Mouse (Mus musculus) limb, embryonic 15.5 days (tissue): ENCODE results near the gene Slc13a5. TPM values are rescaled to one million over a fixed set of nuclear protein-coding genes. Genes with fewer than 3 reads are reported as not detected.

ENCODE experiments used
- ATAC-seq: fragments of 200-750 bp; cut with Nextera tagmentation; 2 replicates; pipeline ENCODE4 v1.8.0; 2017; ENCODE audit warnings: low read depth, moderate TSS enrichment; ENCODE audit not compliant: insufficient number of reproducible peaks, low FRiP score, low TSS enrichment
- H3K27ac ChIP-seq: fragments of 300-500 bp; sonication (generic); 2 replicates; pipeline ENCODE4 v1.5.1; 2015; ENCODE audit warnings: moderate library complexity, mild to moderate bottlenecking, inconsistent platforms
- H3K27me3 ChIP-seq: fragments of 300-500 bp; sonication (generic); 2 replicates; pipeline ENCODE4 v1.6.1; 2015; ENCODE audit warnings: inconsistent platforms
- H3K36me3 ChIP-seq: fragments of 300-500 bp; sonication (generic); 2 replicates; pipeline ENCODE4 v1.6.1; 2015; ENCODE audit warnings: inconsistent platforms
- H3K4me1 ChIP-seq: fragments of 300-500 bp; sonication (generic); 2 replicates; pipeline ENCODE4 v1.6.1; 2015; ENCODE audit warnings: inconsistent platforms
- H3K4me2 ChIP-seq: fragments of 300-500 bp; sonication (generic); 2 replicates; pipeline ENCODE4 v1.6.1; 2015; ENCODE audit warnings: mild to moderate bottlenecking, inconsistent platforms
- H3K4me3 ChIP-seq: fragments of 300-500 bp; sonication (generic); 2 replicates; pipeline ENCODE4 v1.5.1; 2015; ENCODE audit warnings: mild to moderate bottlenecking, inconsistent platforms
- H3K9ac ChIP-seq: fragments of 300-500 bp; sonication (generic); 2 replicates; pipeline ENCODE4 v1.6.1; 2015; ENCODE audit warnings: inconsistent platforms
- H3K9me3 ChIP-seq: fragments of 300-500 bp; sonication (generic); 2 replicates; pipeline ENCODE4 v1.6.1; 2016; ENCODE audit warnings: inconsistent platforms
- WGBS: fragments of 180-500 bp; shearing (Covaris S2); methylation state at CpG from one replicate; pipeline ENCODE4 v1.1.7; 2015; 5-methylcytosine and 5-hydroxymethylcytosine counted together
- polyA plus RNA-seq: library from polyadenylated mRNA; unstranded; fragments of >200 nt; fragmentation: Nextera tagmentation; extraction: Ambion mirVana; gene quantifications from 2 replicates; pipeline ENCODE4 v1.2.1, GENCODE M21; 2015

Gene Slc13a5
- polyA plus RNA-seq, 1 experiment from 2014 or later = 3.2 TPM

GRCm38 (mm10) chr11:72215410-72215797, 51.6 kb downstream of the Slc13a5 start, which contains the start of gene Med31:
Gene Med31, minus strand, starts transcription at chr11:72215592.
- Histone ChIP-seq H3K4me3 (peak within 1 kb of the TSS; percentile 70), H3K27ac (peak within 1 kb of the TSS; percentile 76), H3K4me2 (peak within 1 kb of the TSS; percentile 93), H3K9me3 (no peaks in the 10 kb centered on the region), H3K4me1 (peaks cover 13% of the 10 kb centered on the region), H3K27me3 (no peaks in the 10 kb centered on the region), H3K36me3 (peaks cover 20% of the 10 kb centered on the region), H3K9ac (peak within 1 kb of the TSS; percentile 63)
- 1% methylated on average over 29 of the region's 29 CpGs for WGBS
- ATAC-seq = peak; percentile 84

- peaks cover 13% of the 10 kb centered on the region for H3K4me1 ChIP-seq
- peaks cover 26% of the 10 kb centered on the region for H3K36me3 ChIP-seq
- peak overlapping the region; percentile 70 for H3K4me3 ChIP-seq
- peak; percentile 95 for ATAC-seq
- H3K9me3 ChIP-seq = no peaks in the 10 kb centered on the region
- WGBS = under 1% methylated on average over 51 of the region's 51 CpGs
- H3K27me3 ChIP-seq = no peaks in the 10 kb centered on the region
- H3K9ac ChIP-seq = peak overlapping the region; percentile 63
- H3K4me2 ChIP-seq = peak overlapping the region; percentile 93
- peak overlapping the region; percentile 76 for H3K27ac ChIP-seq
These were observed 52.2 kb downstream of the Slc13a5 start for GRCm38 (mm10) chr11:72214591-72215409.

DNA sequence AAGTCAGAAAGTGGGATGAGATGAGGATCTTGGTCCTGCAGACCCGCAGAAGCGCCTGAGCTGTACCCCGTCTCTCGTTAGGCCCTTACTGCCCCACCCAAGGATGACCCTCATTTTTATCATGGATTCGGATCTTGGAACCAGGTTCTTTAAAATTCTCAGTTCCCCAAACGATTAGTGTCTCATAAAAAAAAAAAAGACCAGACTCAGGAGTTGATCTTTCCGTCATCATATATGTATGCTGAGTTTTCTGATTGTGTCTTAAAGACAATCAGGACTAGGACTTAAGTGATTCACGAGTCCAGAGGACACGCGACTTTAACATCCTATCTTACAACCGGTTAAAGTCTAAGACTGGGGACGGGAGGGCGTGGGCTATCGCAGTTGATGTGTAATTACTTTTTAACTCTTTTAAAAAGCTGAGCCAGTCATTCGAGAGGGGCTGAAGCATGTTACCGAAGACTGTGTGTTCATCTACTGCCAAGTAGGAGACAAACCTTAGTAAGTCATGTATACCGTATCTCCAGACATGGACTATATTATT, 59.1 kb downstream of the Slc13a5 start:
- peak overlapping the region; percentile 54 for H3K9ac ChIP-seq
- H3K4me2 ChIP-seq = peak overlapping the region; percentile 87
- H3K36me3 ChIP-seq = peaks cover 28% of the 10 kb centered on the region
- no peaks in the 10 kb centered on the region for H3K9me3 ChIP-seq
- ATAC-seq = no peak
- peak overlapping the region; percentile 82 for H3K4me3 ChIP-seq
- H3K27ac ChIP-seq = peak overlapping the region; percentile 80
- H3K4me1 ChIP-seq = peaks cover 25% of the 10 kb centered on the region
- 9% methylated on average over 17 of the region's 17 CpGs for WGBS
- no peaks in the 10 kb centered on the region for H3K27me3 ChIP-seq

DNA sequence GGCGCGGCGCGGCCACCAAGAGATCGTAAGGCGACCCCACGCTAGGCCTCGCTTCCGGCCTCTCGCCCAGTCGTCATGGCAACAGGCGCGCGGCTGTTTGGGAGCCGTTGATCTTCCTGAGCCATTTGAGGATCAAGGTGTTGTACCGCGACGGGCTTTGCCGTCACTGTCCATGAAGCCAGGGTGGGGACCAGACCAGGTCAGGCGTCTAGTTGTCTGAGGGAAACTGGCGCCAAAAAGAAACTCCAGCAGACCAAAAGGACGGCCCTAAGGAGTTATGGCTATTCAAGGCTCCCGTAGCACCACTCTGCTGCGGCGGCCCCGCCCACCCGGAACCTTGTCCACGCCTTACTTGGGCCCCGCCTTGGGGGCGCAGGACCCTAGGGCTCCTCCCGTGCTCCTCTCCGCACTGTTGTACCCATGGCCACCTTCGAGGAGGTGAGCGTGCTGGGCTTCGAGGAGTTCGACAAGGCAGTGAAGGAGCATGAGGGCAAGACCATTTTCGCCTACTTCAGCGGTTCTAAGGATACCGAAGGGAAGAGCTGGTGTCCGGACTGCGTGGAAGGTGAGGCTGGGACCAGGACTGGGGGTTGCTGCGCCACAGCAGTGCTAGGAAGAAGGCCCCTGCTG, 59.7 kb downstream of the Slc13a5 start, which contains the start of the genes 4933427D14Rik and Txndc17:
TSS of gene 4933427D14Rik (minus strand) at position 256 of the 630 bp plus-strand sequence.
TSS of gene Txndc17 (plus strand) at position 344 of the 630 bp plus-strand sequence.
- peaks cover 27% of the 10 kb centered on the region for H3K36me3 ChIP-seq
- peak within 1 kb of the TSS; percentile 82 for H3K4me3 ChIP-seq
- ATAC-seq = peak; percentile 96
- H3K27me3 ChIP-seq = no peaks in the 10 kb centered on the region
- WGBS = under 1% methylated on average over 42 of the region's 42 CpGs
- H3K9ac ChIP-seq = peak within 1 kb of the TSS; percentile 54
- peak within 1 kb of the TSS; percentile 87 for H3K4me2 ChIP-seq
- peak within 1 kb of the TSS; percentile 80 for H3K27ac ChIP-seq
- no peaks in the 10 kb centered on the region for H3K9me3 ChIP-seq
- H3K4me1 ChIP-seq = peaks cover 25% of the 10 kb centered on the region

DNA sequence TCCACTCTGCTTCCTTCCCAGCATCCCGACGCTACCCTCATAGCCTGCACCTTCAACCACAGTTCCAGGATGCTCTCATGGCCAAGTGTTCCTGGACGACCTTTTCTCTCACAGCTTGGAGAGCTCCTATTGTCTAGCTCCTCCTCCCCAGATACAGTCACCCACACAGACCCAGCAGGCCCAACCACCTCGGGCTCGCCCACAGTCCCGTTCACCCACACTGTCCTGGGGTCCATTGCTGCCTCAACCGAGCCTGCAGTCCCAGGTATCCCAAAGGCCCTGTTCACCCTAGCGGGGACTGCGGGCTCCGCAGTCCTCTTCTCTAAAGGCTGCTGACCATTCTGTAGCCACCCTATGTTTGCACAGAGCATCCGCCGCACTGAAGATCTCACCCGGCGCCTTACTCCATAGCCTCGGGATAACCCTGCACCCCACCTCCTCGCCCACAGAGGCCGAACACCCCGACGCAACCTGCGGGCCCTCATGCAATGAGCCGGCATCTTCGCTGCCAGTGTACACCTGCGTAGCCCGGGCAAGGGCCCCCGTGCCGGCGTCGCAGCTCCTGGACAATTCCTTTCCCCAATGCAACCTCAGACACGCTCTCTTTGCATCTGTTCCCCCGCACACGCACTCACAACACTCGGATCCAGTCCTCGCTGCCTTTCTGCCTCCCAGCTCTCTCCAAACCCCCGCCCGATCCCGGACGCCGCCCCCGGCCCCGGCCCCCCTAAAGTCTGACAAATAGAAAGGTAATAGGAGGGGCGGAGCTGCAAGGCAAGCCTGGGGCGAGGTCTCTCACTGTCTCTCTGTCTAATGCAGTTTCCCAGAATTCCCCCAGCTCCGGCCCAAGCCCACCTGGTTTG, 60.5 kb downstream of the Slc13a5 start, which contains the start of gene Gm43951:
TSS of gene Gm43951 (minus strand) at position 500 of the 863 bp plus-strand sequence.
- H3K4me1 ChIP-seq = peaks cover 25% of the 10 kb centered on the region
- H3K4me3 ChIP-seq = peak within 1 kb of the TSS; percentile 82
- ATAC-seq = no peak
- H3K9me3 ChIP-seq = no peaks in the 10 kb centered on the region
- H3K9ac ChIP-seq = peak within 1 kb of the TSS; percentile 54
- peaks cover 23% of the 10 kb centered on the region for H3K36me3 ChIP-seq
- peak within 1 kb of the TSS; percentile 80 for H3K27ac ChIP-seq
- peak within 1 kb of the TSS; percentile 87 for H3K4me2 ChIP-seq
- H3K27me3 ChIP-seq = no peaks in the 10 kb centered on the region
- under 1% methylated on average over 43 of the region's 43 CpGs for WGBS

DNA sequence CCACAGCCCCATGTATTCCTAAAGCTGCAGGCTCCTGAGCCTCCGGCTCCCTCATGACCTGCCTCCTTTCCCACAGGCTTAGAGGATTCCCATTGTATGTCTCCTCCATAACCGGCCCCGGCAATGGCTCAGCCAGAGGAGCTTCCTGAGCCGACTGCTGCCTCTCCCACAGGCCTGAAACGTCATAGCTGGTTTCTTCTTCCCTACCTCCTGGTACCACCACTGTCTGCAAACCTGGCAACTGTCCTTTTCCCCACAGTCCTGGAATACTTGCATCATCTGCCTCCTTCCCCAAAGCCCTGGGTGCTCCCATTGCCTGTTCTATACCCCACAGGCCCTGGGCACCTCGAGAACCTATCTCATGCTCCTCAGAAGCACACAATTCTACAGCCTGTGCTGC, 61.8 kb downstream of the Slc13a5 start:
- Histone ChIP-seq H3K4me3 (0 out of 2 replicates have a peak overlapping the region, but pooled peaks have one; percentile 82), H3K27me3 (no peaks in the 10 kb centered on the region), H3K4me1 (peaks cover 25% of the 10 kb centered on the region), H3K9ac (no peak overlapping the region), H3K36me3 (peaks cover 18% of the 10 kb centered on the region), H3K27ac (no peak overlapping the region), H3K4me2 (peak overlapping the region; percentile 87; the same call in 1 of the 2 replicates), H3K9me3 (no peaks in the 10 kb centered on the region)
- 85% methylated on average over 6 of the region's 6 CpGs for WGBS
- no peak for ATAC-seq

DNA sequence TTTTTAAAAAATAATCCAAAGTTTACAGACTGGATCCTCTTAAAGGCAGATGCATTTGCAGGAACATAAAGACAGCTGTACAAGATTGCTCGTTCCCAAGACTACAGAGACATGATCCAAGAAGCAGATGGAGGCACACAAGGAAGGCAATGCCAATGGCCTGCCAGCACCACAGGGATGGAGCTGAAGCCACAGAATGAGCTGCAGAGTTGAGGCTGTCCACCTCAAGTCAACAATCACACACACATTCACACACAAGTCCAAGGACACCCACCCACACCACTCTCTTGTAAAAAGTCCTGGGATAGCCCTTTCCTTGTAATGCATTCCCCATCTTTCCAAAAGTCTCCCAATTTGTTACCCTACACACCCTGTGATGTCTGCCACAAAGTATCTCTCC, 63.6 kb downstream of the Slc13a5 start:
- no peak for ATAC-seq
- H3K4me3 ChIP-seq = no peak overlapping the region
- H3K9me3 ChIP-seq = no peaks in the 10 kb centered on the region
- H3K4me2 ChIP-seq = no peak overlapping the region
- H3K27ac ChIP-seq = no peak overlapping the region
- no peaks in the 10 kb centered on the region for H3K27me3 ChIP-seq
- H3K4me1 ChIP-seq = peaks cover 25% of the 10 kb centered on the region
- H3K36me3 ChIP-seq = peaks cover 18% of the 10 kb centered on the region
- no peak overlapping the region for H3K9ac ChIP-seq
- WGBS = 77% methylated on average over 1 of the region's 1 CpGs

DNA sequence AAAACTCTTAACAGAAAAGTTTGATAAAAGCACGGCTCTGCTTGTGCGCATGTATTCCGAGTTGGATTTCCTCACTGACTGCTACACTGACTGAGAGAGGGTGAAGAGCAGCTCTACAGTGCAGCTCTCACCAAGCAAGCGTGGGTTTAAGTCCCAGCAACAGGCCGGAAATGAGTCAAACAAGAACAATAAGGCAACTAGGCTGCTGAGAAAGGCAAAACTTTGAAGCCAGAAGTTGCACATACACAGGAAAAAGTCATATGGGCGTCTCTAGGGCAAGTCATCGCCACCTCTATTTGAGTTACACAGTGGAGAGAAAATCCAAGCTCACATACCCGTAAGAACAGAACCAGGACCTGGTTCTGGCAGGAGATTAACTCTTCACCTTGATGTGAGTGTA, 70.5 kb downstream of the Slc13a5 start:
- H3K36me3 ChIP-seq = peaks cover 41% of the 10 kb centered on the region
- no peaks in the 10 kb centered on the region for H3K27me3 ChIP-seq
- no peak overlapping the region for H3K4me2 ChIP-seq
- no peak overlapping the region for H3K9ac ChIP-seq
- H3K4me1 ChIP-seq = no peaks in the 10 kb centered on the region
- 87% methylated on average over 8 of the region's 8 CpGs for WGBS
- H3K27ac ChIP-seq = no peak overlapping the region
- H3K4me3 ChIP-seq = no peak overlapping the region
- ATAC-seq = no peak
- no peaks in the 10 kb centered on the region for H3K9me3 ChIP-seq

DNA sequence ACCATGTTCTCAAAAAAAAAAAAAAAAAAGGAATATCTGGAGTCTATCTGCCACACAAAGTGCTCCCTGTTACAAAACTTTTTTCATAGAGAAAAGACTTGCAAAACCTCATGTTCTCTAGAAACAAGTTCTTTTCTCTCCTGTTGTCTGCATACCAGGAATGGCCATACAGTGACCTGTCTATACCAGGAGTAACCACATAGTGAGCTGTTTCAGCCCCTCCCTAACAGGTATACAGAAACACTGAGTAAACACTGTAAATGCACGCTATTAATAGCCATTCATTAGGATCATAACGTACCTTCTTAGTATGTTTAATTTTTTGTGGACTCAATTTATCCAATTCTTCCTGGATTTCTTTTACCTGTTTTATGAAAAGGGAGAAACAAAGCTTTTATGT, 72.8 kb downstream of the Slc13a5 start:
- Histone ChIP-seq H3K9me3 (no peaks in the 10 kb centered on the region), H3K27ac (no peak overlapping the region), H3K27me3 (no peaks in the 10 kb centered on the region), H3K4me3 (no peak overlapping the region), H3K4me2 (no peak overlapping the region), H3K4me1 (no peaks in the 10 kb centered on the region), H3K9ac (no peak overlapping the region), H3K36me3 (peaks cover 51% of the 10 kb centered on the region)
- ATAC-seq = no peak
- 88% methylated on average over 2 of the region's 2 CpGs for WGBS
